Comparison of ENCODE assay signal across 8 mouse cellular contexts in the genomic region with DNA sequence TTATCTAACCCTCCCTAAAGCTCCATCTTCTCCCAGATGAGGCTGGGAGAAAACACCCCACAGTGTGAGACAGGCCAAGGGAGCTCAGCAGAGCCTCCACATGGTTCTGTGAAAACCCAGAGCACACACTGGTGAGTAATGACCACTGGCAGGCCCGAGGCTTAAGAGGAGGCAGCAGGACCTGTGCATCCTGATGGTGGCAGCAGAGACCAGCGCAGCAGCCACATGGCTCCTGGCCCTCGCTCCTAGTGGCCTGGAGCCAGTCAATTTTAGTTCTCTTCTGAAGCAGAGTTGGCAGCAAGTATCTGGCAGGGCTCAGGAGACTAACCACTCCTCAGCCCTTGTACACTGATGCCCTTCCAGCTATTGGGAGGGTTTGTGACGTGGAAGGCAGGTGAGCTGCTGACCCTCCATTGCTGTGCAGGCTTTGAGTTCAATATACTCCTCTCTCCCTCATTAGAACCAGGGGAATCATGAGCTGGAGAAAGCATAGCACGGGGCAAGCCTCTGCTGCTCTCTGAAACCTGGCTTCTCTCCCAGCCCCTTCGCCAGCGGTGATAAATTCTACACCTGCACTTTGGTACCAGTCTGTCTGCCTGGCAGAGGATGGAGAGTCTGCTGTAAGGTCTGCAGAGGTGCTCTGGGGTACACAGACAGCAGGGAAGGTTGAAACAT. TPM values are rescaled to one million over a fixed set of nuclear protein-coding genes. Genes with fewer than 3 reads are reported as not detected.
DNase-seq lines count a peak whose midpoint lies in the region; ATAC-seq lines count a peak whose summit lies in the region.

No protein-coding gene starts in this region.

- H3K27ac ChIP-seq in forebrain, embryonic 14.5 days (ENCODE audit: low read depth, low read length), result no peak overlapping the region; the same call in 1 of the 2 replicates
- H3K27ac ChIP-seq in heart, embryonic 15.5 days, result peak overlapping the region; percentile 68

- H3K9me3 ChIP-seq in forebrain, embryonic 14.5 days (replicated peaks; ENCODE audit: control insufficient read depth, low read length), result no peaks in the 10 kb centered on the region
- no peaks in the 10 kb centered on the region for H3K9me3 ChIP-seq in heart, embryonic 15.5 days (replicated peaks)

- no peak overlapping the region for H3K4me2 ChIP-seq in forebrain, embryonic 14.5 days (ENCODE audit: low read length)
- peak overlapping the region; percentile 33 for H3K4me2 ChIP-seq in heart, embryonic 15.5 days

- WGBS in forebrain, embryonic 14.5 days, result 17% methylated on average over 7 of the region's 7 CpGs
- 23% methylated on average over 7 of the region's 7 CpGs for WGBS in heart, embryonic 15.5 days

- no peak overlapping the region for H3K4me3 ChIP-seq in forebrain, embryonic 14.5 days (ENCODE audit: low read depth, low read length)
- H3K4me3 ChIP-seq in heart, embryonic 15.5 days, result no peak overlapping the region

- no peaks in the 10 kb centered on the region for H3K27me3 ChIP-seq in forebrain, embryonic 14.5 days (replicated peaks; ENCODE audit: control insufficient read depth, insufficient read depth, low read length)
- no peaks in the 10 kb centered on the region for H3K27me3 ChIP-seq in heart, embryonic 15.5 days

- H3K9ac ChIP-seq in forebrain, embryonic 14.5 days (ENCODE audit: low read length), result no peak overlapping the region
- no peak overlapping the region for H3K9ac ChIP-seq in heart, embryonic 15.5 days

- H3K36me3 ChIP-seq in forebrain, embryonic 14.5 days (ENCODE audit: control insufficient read depth, insufficient read depth, low read length), result peaks cover 15% of the 10 kb centered on the region
- no peaks in the 10 kb centered on the region; the same call in 1 of the 2 replicates for H3K36me3 ChIP-seq in heart, embryonic 15.5 days

- H3K4me1 ChIP-seq in forebrain, embryonic 14.5 days (ENCODE audit: control insufficient read depth, insufficient read depth, low read length), result peaks cover 4% of the 10 kb centered on the region
- peaks cover 39% of the 10 kb centered on the region for H3K4me1 ChIP-seq in heart, embryonic 15.5 days (replicated peaks)

- peak; percentile 74 for ATAC-seq in cerebellum, adult (ENCODE audit: insufficient number of reproducible peaks, low FRiP score, low TSS enrichment)
- peak; percentile 90 for ATAC-seq in forebrain, embryonic 14.5 days
- peak; percentile 74 for ATAC-seq in heart, embryonic 15.5 days (replicated peaks; ENCODE audit: insufficient number of reproducible peaks, insufficient read depth, low FRiP score, low read depth)

- peak; percentile 66 for DNase-seq in A20 (ENCODE audit: low read depth, low spot score)
- peak; percentile 91 for DNase-seq in forebrain, embryonic 14.5 days (ENCODE audit: low spot score)
- DNase-seq in kidney, postnatal 14 days, result peak; percentile 89
- DNase-seq in liver, result peak; percentile 59
- peak; percentile 68 for DNase-seq in neural tube, embryonic 10.5 days (ENCODE audit: extremely low spot score, low spot score)
- DNase-seq in telencephalon, adult 2 months (ENCODE audit: low read depth, low spot score), result peak; percentile 59

RNA-seq across cellular contexts. Expression of a gene that starts 14.3 kb away (rescaled TPM):
- polyA plus RNA-seq in forebrain, embryonic 14.5 days (2014; fragmentation: Nextera tagmentation; extraction: Ambion mirVana), result 1.5 and 1.7 TPM in 2 replicates
- 0.46 and 0.97 TPM in 2 replicates for polyA plus RNA-seq in heart, embryonic 15.5 days (2015; fragmentation: Nextera tagmentation; extraction: Ambion mirVana)
